Mouse (Mus musculus): Measurements from ENCODE around the gene Il10ra. TPM values are rescaled to one million over a fixed set of nuclear protein-coding genes. Genes with fewer than 3 reads are reported as not detected.

The Il10ra gene
- polyA plus RNA-seq (2012; fragmentation: generic; extraction: Trizol): not detected

- Histone ChIP-seq H3K4me3 (no peak within 1 kb of the TSS), H3K27me3 (ENCODE audit: control insufficient read depth, insufficient read depth, insufficient read length) (peaks cover 45% of the 10 kb centered on the region)
Observed at GRCm38 (mm10) chr9:45268597-45269325, at the start of gene Il10ra. TSS of gene Il10ra (minus strand) at chr9:45269149.

DNA sequence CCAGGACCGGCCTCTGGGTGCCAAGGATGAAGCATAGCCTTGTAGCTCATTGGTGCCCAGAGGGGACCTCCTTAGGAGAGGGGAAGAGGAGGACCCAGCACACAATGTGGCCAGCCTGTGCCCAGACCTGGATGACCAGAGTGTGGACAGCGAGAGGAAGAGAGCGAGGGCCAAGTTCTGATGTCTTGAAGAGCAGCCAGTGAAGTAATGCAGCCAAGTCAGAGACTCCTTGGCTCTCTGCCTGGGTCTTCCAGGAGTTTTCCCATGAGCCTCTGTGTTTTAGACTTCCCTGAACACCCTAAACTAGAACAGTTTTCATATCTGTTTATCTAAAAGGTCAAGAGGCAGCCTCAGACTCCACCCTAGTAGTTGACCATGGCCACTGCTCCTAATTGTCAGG lies 48.7 kb upstream of the Il10ra start:
- H3K4me3 ChIP-seq: no peak overlapping the region
- no peak overlapping the region for H3K4me2 ChIP-seq (ENCODE audit: low read depth)
- no peak for TF ChIP-seq TCF3 (IDR thresholded peaks at IDR 0.05; ENCODE audit: insufficient read length, low read depth)
- no peak for TF ChIP-seq REST (IDR thresholded peaks at IDR 0.05; ENCODE audit: insufficient read depth, insufficient read length)
- no peak for TF ChIP-seq SRF (IDR thresholded peaks at IDR 0.05; ENCODE audit: control insufficient read depth, insufficient read length, low read depth)
- TF ChIP-seq E2F4 (IDR thresholded peaks at IDR 0.05; ENCODE audit: insufficient read depth): no peak
- TF ChIP-seq MYOG (IDR thresholded peaks at IDR 0.05; ENCODE audit: control insufficient read depth in 1 of 3, insufficient read depth in 1 of 3, insufficient read length in 2 of 3, low read depth in 2 of 3): no peak
- no peak for TF ChIP-seq MAX (IDR thresholded peaks at IDR 0.05; ENCODE audit: low read depth)
- no peak for TF ChIP-seq POLR2A (IDR thresholded peaks at IDR 0.05; ENCODE audit: insufficient read length, low read depth)
- no peak for TF ChIP-seq MYOD1 (IDR thresholded peaks at IDR 0.05; ENCODE audit: control insufficient read depth in 1 of 3, insufficient read length in 2 of 3, low read depth in 2 of 3)
- no peak for TF ChIP-seq USF1 (IDR thresholded peaks at IDR 0.05; ENCODE audit: low read depth)
- no peak for TF ChIP-seq TCF12 (IDR thresholded peaks at IDR 0.05; ENCODE audit: insufficient read depth, poor library complexity, severe bottlenecking)
- H3K36me3 ChIP-seq (ENCODE audit: control insufficient read depth, insufficient read depth): no peaks in the 10 kb centered on the region
- H3K27me3 ChIP-seq (ENCODE audit: control insufficient read depth, insufficient read depth, insufficient read length): peaks cover 15% of the 10 kb centered on the region
- H3ac ChIP-seq (ENCODE audit: control insufficient read depth, insufficient read length): no peak overlapping the region
- H3K79me2 ChIP-seq (ENCODE audit: control insufficient read depth, insufficient read depth): no peaks in the 10 kb centered on the region

More at GRCm38 (mm10) chr9:45268597-45269325, at the start of gene Il10ra:
- Histone ChIP-seq H3ac (ENCODE audit: control insufficient read depth, insufficient read length) (no peak within 1 kb of the TSS), H3K4me2 (ENCODE audit: low read depth) (no peak within 1 kb of the TSS), H3K79me2 (ENCODE audit: control insufficient read depth, insufficient read depth) (no peaks in the 10 kb centered on the region), H3K36me3 (ENCODE audit: control insufficient read depth, insufficient read depth) (no peaks in the 10 kb centered on the region)
- TF ChIP-seq MAX (IDR thresholded peaks at IDR 0.05; ENCODE audit: low read depth) (no peak), TCF3 (IDR thresholded peaks at IDR 0.05; ENCODE audit: insufficient read length, low read depth) (no peak), CEBPB (IDR thresholded peaks at IDR 0.05; ENCODE audit: insufficient read depth, poor library complexity, severe bottlenecking) (no peak), TCF12 (IDR thresholded peaks at IDR 0.05; ENCODE audit: insufficient read depth, poor library complexity, severe bottlenecking) (no peak), MYOG (IDR thresholded peaks at IDR 0.05; ENCODE audit: control insufficient read depth in 1 of 3, insufficient read depth in 1 of 3, insufficient read length in 2 of 3, low read depth in 2 of 3) (no peak), REST (IDR thresholded peaks at IDR 0.05; ENCODE audit: insufficient read depth, insufficient read length) (no peak), MYOD1 (IDR thresholded peaks at IDR 0.05; ENCODE audit: control insufficient read depth in 1 of 3, insufficient read length in 2 of 3, low read depth in 2 of 3) (no peak), SRF (IDR thresholded peaks at IDR 0.05; ENCODE audit: control insufficient read depth, insufficient read length, low read depth) (no peak), POLR2AphosphoS2 (IDR thresholded peaks at IDR 0.05; ENCODE audit: insufficient read length, low read depth) (no peak), USF1 (IDR thresholded peaks at IDR 0.05; ENCODE audit: low read depth) (no peak), POLR2A (IDR thresholded peaks at IDR 0.05; ENCODE audit: insufficient read length, low read depth) (no peak), E2F4 (IDR thresholded peaks at IDR 0.05; ENCODE audit: insufficient read depth) (no peak)

DNA sequence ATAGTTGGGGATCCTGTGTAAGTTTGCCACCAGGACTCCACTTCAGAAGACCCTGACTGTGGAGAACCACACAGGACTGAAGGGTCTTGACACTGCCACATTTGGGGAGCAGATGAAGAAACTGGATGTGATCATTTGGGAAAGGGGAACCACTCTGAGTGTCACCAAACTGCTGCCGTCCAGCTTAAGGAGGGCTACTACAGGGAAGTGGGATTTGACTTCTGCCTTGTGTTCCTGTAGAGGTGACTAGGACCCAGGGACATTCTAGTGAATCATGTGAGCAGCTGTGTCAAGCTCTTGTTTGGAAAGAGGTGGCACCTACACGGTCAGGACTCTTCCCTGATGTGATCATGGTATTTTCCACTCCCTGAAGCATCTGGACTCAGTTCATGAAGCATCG lies 45.0 kb upstream of the Il10ra start:
- no peaks in the 10 kb centered on the region for H3K79me2 ChIP-seq (ENCODE audit: control insufficient read depth, insufficient read depth)
- no peak for TF ChIP-seq TCF3 (IDR thresholded peaks at IDR 0.05; ENCODE audit: insufficient read length, low read depth)
- TF ChIP-seq CEBPB (IDR thresholded peaks at IDR 0.05; ENCODE audit: insufficient read depth, poor library complexity, severe bottlenecking): no peak
- TF ChIP-seq MAX (IDR thresholded peaks at IDR 0.05; ENCODE audit: low read depth): no peak
- no peak for TF ChIP-seq E2F4 (IDR thresholded peaks at IDR 0.05; ENCODE audit: insufficient read depth)
- no peak for TF ChIP-seq TCF12 (IDR thresholded peaks at IDR 0.05; ENCODE audit: insufficient read depth, poor library complexity, severe bottlenecking)
- no peak for TF ChIP-seq POLR2AphosphoS2 (IDR thresholded peaks at IDR 0.05; ENCODE audit: insufficient read length, low read depth)
- TF ChIP-seq POLR2A (IDR thresholded peaks at IDR 0.05; ENCODE audit: insufficient read length, low read depth): no peak
- no peak for TF ChIP-seq MYOG (IDR thresholded peaks at IDR 0.05; ENCODE audit: control insufficient read depth in 1 of 3, insufficient read depth in 1 of 3, insufficient read length in 2 of 3, low read depth in 2 of 3)
- TF ChIP-seq MYOD1 (IDR thresholded peaks at IDR 0.05; ENCODE audit: control insufficient read depth in 1 of 3, insufficient read length in 2 of 3, low read depth in 2 of 3): no peak
- TF ChIP-seq REST (IDR thresholded peaks at IDR 0.05; ENCODE audit: insufficient read depth, insufficient read length): no peak
- TF ChIP-seq SRF (IDR thresholded peaks at IDR 0.05; ENCODE audit: control insufficient read depth, insufficient read length, low read depth): no peak
- no peak for TF ChIP-seq USF1 (IDR thresholded peaks at IDR 0.05; ENCODE audit: low read depth)
- peaks cover 20% of the 10 kb centered on the region for H3K27me3 ChIP-seq (ENCODE audit: control insufficient read depth, insufficient read depth, insufficient read length)
- H3K4me3 ChIP-seq: no peak overlapping the region
- H3K4me2 ChIP-seq (ENCODE audit: low read depth): no peak overlapping the region
- no peaks in the 10 kb centered on the region for H3K36me3 ChIP-seq (ENCODE audit: control insufficient read depth, insufficient read depth)
- H3ac ChIP-seq (ENCODE audit: control insufficient read depth, insufficient read length): no peak overlapping the region

DNA sequence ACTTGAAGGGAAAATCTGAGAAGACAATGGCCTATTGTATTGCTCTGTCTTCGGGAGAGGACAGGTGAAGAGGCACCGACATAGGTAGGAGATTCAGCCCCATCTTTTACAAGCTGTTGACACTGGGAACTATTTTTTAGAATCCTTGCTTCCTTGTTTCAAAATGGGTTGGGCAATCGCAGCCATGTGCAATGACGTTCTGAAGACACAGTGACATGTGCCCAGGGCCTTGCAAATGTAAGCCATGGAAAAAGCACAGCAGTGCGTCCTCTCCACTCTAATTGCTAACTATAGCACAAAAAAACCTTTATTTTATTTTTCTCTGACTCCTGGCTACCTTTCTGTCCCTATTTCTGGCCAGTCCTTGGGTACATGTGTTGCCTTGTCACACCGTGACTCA lies 42.9 kb upstream of the Il10ra start:
- TF ChIP-seq REST (IDR thresholded peaks at IDR 0.05; ENCODE audit: insufficient read depth, insufficient read length) (no peak), MYOG (IDR thresholded peaks at IDR 0.05; ENCODE audit: control insufficient read depth in 1 of 3, insufficient read depth in 1 of 3, insufficient read length in 2 of 3, low read depth in 2 of 3) (no peak), CEBPB (IDR thresholded peaks at IDR 0.05; ENCODE audit: insufficient read depth, poor library complexity, severe bottlenecking) (no peak), MAX (IDR thresholded peaks at IDR 0.05; ENCODE audit: low read depth) (no peak), TCF3 (IDR thresholded peaks at IDR 0.05; ENCODE audit: insufficient read length, low read depth) (no peak), USF1 (IDR thresholded peaks at IDR 0.05; ENCODE audit: low read depth) (no peak), POLR2A (IDR thresholded peaks at IDR 0.05; ENCODE audit: insufficient read length, low read depth) (no peak), TCF12 (IDR thresholded peaks at IDR 0.05; ENCODE audit: insufficient read depth, poor library complexity, severe bottlenecking) (no peak), POLR2AphosphoS2 (IDR thresholded peaks at IDR 0.05; ENCODE audit: insufficient read length, low read depth) (no peak), SRF (IDR thresholded peaks at IDR 0.05; ENCODE audit: control insufficient read depth, insufficient read length, low read depth) (no peak), MYOD1 (IDR thresholded peaks at IDR 0.05; ENCODE audit: control insufficient read depth in 1 of 3, insufficient read length in 2 of 3, low read depth in 2 of 3) (no peak), E2F4 (IDR thresholded peaks at IDR 0.05; ENCODE audit: insufficient read depth) (no peak)
- no peaks in the 10 kb centered on the region for H3K36me3 ChIP-seq (ENCODE audit: control insufficient read depth, insufficient read depth)
- H3K27me3 ChIP-seq (ENCODE audit: control insufficient read depth, insufficient read depth, insufficient read length): peaks cover 11% of the 10 kb centered on the region
- no peak overlapping the region for H3ac ChIP-seq (ENCODE audit: control insufficient read depth, insufficient read length)
- H3K79me2 ChIP-seq (ENCODE audit: control insufficient read depth, insufficient read depth): no peaks in the 10 kb centered on the region
- no peak overlapping the region for H3K4me2 ChIP-seq (ENCODE audit: low read depth)
- no peak overlapping the region for H3K4me3 ChIP-seq

Data from myocyte (in vitro differentiated cells).